Mouse (Mus musculus) adrenal gland, postnatal 36 days (tissue): ENCODE data around the gene Kctd15. TPM values are rescaled to one million over a fixed set of nuclear protein-coding genes. Genes with fewer than 3 reads are reported as not detected.

ENCODE experiments used
- DNase-seq, 2 experiments: peaks; one replicate each; pipeline ENCODE4 v3.0.0; 2021; ENCODE audit warnings: mixed read lengths in 1 of 2
- long read RNA-seq, 2 experiments: library from polyadenylated mRNA; stranded (forward); transcript quantifications; one replicate each; pipeline ENCODE4 v2.0.0; 2021; ENCODE audit warnings: borderline sequencing depth in 2 of 2
- total RNA-seq, 2 experiments: library from RNA; stranded (reverse); gene quantifications; 2 replicates each; pipeline ENCODE4 v1.2.3; 2021

Kctd15 gene
- 10 to 100 TPM in 1 of 2 experiments, 1 to 10 TPM in 1; 9.0 to 11.3 TPM for total RNA-seq
- long read RNA-seq, experiment 1, partial matches to known transcripts = 0 of 1 reads
- long read RNA-seq, experiment 1, other reads (novel, unspliced or antisense) = 1 of 1 reads
- long read RNA-seq, experiment 2, partial matches to known transcripts = 0 of 2 reads
- long read RNA-seq, experiment 2, other reads (novel, unspliced or antisense) = 2 of 2 reads

- DNase-seq = no peak
These were observed at the start of gene Kctd15 for GRCm38 (mm10) chr7:34656632-34657031. TSS of gene Kctd15 (minus strand) at chr7:34656732.

GRCm38 (mm10) chr7:34704401-34704800 is 47.9 kb upstream of the Kctd15 start:
- no peak for DNase-seq

DNA sequence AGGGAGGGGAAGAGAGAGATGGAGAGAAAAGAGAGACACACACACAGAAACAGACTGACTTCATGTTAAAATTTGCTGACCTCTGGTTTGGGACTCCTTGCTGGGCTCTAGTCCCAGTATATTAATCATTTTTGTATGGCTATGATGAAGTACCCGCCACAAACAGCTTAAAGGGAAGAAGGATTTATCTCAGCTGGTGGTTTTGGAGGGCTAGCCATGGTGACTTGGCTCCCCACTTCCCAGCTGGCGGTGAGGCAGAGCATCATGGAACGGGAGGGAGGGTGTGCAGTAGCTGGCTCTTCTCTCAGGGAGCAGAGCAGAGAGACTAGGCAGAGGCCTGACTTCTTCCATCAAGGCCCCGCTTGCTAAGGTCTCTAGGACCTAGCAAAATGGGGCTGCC is 46.9 kb upstream of the Kctd15 start:
- no peak for DNase-seq

- DNase-seq = peak; percentile 48 to 62
These were observed 46.3 kb upstream of the Kctd15 start for GRCm38 (mm10) chr7:34702718-34703351.

GRCm38 (mm10) chr7:34699888-34700287 is 43.4 kb upstream of the Kctd15 start:
- no peak for DNase-seq

- DNase-seq = no peak
These were observed 41.7 kb upstream of the Kctd15 start for GRCm38 (mm10) chr7:34698221-34698620.

DNA sequence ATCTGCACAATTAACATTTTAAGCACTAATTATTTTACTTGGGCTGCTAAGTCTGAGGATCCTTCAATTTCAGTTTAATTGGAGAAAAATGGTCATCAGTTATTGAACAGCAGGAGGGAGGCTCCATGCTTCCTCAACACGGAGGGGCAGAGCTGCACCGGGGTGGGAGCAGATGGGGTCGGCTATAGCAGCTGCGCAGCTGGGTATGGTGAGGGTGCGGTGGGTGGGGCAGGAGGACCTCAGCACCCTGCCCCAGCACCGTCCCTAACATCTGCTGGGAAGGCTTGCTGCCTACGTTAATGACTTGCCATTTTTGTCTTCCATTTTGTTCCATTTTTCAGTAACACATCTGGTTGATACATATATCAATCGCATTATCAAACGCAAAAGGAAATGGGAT is 39.6 kb upstream of the Kctd15 start:
- no peak for DNase-seq

DNA sequence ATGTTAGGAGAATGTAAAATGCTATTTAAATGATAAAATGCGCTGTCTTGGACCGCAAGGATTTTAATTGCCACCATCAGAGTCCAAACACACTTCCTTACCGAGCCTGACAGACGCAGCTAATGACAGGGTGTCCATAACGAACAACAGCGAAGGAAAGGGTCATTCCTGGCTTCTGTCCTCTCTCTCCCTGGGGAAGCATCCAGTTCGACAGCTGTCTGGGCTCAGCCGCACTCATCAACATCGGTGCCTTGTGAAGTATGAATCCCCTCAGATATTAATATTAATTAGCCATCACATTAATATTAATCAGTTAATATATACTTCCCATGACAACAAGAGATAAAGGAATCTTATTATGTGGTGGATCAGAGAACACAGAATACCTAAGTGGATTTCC is 38.4 kb upstream of the Kctd15 start:
- DNase-seq = no peak

GRCm38 (mm10) chr7:34693916-34694315 is 37.4 kb upstream of the Kctd15 start:
- DNase-seq = no peak

- peak in 1 of 2 experiments; percentile 9 for DNase-seq
These were observed 36.5 kb upstream of the Kctd15 start for GRCm38 (mm10) chr7:34693072-34693471.

DNA sequence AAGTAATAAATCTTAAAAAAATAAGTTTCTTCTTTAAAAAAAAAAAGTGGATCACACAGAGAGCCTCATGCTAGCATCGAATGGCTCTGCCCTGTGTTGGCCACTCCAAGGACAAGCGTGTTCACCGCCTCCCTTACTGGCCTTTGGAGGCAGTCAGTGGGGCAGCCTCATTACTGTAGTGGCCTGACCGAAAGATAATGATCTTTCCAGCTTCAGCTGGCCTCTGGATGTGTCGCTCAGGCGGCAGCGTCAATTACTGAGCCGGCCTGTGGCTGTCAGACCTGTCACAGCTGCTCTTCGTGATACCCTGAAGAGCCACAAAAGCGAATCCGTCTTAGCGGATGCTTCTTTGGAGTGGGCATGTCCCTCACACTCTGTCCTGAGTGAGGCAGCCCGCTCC is 33.6 kb upstream of the Kctd15 start:
- no peak for DNase-seq

DNA sequence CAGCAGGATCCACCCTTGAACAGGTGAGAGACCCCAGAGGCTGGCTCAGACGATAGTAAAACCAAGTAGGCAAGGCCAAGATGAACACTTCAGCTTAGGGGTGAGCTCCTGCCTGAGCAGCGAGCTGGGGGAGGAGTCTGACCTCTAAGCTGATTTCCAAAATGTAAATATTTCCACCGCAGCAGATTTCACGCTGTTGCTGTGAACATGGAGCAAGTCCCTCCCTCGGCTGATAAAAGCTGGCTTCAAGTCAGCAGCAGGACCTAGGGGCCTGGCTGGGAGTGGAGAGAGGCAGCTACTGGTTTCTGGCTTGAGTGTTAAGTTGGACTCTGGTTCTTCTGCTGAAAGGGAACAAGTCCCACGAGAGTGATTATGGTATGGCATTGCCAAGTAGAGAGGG is 32.5 kb upstream of the Kctd15 start:
- no peak for DNase-seq

DNA sequence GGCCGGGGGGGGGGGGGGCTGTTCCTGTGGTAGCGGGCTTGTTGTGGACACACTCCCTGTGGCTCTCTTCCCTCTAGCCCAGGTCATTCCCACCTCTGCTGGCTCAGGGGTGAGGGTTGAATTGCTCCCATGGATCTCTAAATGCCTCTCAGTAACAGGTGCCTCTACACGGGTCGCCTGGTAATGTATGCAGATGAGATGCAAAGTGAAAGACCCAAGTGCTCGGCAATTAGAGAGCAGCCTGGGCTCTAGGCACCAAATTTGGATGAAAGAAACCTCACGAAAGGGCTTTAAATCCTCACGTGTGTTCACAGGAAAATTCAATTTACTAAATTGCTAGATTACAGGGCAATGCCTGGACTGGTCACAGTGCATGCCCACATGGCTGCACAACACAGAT is 29.3 kb upstream of the Kctd15 start:
- no peak for DNase-seq

- no peak for DNase-seq
These were observed 28.6 kb upstream of the Kctd15 start for GRCm38 (mm10) chr7:34685176-34685575.

GRCm38 (mm10) chr7:34680771-34681421 is 24.4 kb upstream of the Kctd15 start:
- DNase-seq = no peak

- DNase-seq = no peak
These were observed 23.4 kb upstream of the Kctd15 start for GRCm38 (mm10) chr7:34679886-34680285.

GRCm38 (mm10) chr7:34675831-34676514 is 19.4 kb upstream of the Kctd15 start:
- peak; percentile 81 to 86 for DNase-seq

DNA sequence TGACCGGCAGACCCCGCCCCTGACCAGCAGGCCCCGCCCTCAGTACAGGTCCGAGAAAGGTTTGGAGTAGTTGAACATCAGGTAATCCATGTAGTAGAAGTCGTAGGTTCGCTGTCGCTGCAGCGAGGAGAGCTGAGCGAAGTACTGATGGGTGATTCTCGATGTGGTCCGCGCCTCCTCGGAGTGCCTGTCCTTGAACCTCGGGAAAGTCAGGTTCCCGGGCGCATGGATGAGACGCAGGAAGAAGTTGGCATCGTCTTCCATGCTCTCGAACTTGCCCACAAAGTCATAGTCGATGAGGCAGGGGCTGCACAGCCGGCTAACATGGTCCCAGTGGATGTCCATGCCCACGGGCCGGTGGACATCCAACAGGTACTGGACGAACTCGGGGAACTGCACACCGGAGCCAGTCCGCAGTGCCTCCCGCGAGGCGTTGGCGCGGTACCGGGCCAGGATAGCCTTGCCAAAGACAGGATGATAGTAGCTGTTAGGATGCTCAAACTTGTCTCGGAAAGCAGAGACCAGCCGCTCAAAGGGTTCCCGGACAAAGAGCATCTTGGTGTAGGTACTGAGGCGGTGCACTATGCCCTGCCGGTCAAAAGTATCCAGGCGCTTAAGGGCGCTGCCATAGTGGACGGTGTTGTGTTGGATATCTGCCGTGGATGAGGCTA is 18.7 kb upstream of the Kctd15 start:
- no peak for DNase-seq

GRCm38 (mm10) chr7:34672916-34673315 is 16.4 kb upstream of the Kctd15 start:
- no peak for DNase-seq

GRCm38 (mm10) chr7:34671911-34672310 is 15.4 kb upstream of the Kctd15 start:
- DNase-seq = peak; percentile 89 to 91

DNA sequence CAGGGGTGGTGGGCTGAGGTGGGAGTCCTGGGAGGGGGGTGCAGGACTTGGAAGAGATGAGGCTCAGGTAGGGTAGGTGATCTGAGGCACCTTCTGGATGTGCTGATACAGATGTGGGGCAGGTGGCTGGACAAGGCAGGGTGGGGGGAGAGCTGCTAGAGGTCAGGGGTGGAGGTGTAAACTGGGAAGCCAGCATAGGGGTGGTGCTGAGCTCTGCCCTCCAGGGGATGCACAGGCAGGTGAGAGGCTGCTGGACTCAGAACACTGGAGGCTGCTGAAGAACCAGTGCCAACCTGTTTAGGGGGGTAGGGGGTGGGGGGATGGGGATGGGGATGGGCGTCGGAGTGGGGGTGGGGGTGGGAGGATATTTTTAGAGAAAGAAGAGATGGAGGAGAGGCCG is 14.2 kb upstream of the Kctd15 start:
- no peak for DNase-seq

DNA sequence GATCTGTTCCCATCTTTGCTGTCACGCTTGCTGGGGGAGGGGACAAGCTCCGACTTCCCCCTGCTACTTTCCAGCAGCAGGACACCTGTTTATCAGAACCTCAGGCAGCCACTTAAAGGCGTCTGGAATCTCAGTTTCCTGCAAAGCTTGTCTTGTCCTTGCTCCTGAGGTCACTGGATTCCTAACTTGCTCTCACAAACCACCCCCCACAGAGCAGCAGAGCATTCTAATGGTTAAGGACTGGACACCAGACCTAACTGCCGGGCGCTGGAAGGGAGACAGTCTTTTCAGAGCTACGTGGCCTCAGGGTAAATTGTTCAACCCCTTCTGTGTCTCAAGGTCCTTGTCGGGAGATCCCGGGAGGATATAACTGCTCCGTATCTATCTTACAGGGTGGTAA is 12.8 kb upstream of the Kctd15 start:
- DNase-seq = no peak

DNA sequence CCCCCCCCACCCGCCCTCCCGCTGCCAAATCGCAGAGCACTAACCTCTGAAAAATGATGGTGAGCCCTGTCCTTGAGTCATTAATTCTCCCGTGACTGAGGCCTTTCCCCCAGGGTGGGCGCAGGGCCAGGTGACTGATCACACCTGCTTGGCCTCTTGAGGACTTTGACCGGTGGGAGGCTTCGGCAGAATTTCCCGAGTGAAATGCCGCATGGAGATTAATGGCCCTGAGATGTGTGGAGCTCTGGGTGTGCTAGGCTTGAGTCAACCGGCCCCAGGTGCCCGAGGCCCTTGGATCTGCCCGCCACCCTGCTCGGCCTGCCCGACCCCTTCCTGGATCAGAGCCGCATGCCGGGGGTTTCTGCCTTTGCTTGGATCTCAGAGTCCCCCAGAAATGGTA is 11.3 kb upstream of the Kctd15 start:
- DNase-seq = no peak
